Mouse (Mus musculus) induced T-regulatory cell, adult 2 months (primary cell): ENCODE results near the gene Vmn2r54.
"Not testable (repeated sequence)": the region's sequence is repeated elsewhere in the genome, so short reads cannot be mapped to it uniquely, and the experiment has no call there.

ENCODE experiments used
- DNase-seq: peaks from one replicate; pipeline ENCODE4 v3.0.0-alpha.2; 2012; ENCODE audit warnings: low read depth

The Vmn2r54 gene

DNA sequence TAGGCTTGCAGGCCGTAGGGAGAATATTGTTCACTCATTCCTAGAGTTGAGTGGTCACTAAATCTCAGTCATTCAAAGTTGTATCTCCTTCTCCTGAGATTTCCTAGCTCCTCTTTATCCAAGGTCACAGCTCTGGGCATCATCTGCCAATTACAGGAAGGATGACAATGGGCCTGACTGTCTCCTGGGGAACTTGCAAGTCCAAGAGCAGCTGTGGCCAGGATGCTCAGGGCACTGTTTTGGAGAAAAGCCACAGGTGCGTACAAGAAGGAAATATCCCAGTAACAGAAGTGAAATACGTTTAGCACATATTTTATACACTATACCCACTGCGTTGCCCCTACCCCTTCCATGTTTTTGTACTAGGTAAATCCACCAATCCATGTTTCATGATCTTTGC, at the start of gene Vmn2r54:
TSS of gene Vmn2r54 (minus strand) at position 101 of the 400 bp plus-strand sequence.
- DNase-seq = not testable (repeated sequence)

DNA sequence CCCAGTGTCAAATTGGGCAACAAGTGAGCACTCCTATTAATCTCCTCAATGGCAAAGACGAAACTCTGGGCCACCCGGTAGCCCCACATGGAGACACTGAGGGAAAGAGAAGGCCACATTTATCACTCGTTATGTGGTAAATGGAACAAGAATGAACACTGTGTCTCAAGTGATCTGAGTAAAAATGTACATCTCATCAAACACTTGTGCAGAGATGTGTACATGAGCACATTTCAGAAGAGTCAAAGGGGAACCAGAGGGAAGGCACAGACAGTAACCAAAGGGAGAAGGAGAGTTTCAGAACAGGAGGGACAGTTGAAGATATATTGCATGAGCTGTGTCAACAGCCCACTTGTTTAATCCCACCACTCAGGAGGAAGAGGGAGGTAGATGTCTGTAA, 44.8 kb upstream of the Vmn2r54 start, which contains the start of gene Vmn2r55:
TSS of gene Vmn2r55 (minus strand) at position 101 of the 400 bp plus-strand sequence.
- not testable (repeated sequence) for DNase-seq

DNA sequence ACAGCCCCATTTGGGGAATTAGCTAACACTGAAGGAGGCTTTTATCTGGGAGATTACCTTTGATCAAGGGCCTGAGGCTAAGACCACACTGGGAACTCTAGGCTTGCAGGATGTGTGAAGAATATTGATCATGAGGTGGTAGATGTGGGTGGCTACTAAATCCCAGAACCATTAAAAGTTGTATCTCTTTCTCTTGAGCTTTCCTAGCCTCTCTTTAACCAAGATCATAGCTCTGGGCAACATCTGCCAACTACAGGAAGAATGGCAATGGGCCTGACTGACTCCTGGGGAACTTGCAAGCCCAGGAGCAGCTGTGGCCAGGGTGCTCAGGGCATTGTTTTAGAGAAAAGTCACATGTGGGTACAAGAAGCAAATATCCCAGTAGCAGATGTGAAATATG, 31.4 kb downstream of the Vmn2r54 start, which contains the start of gene Vmn2r53:
TSS of gene Vmn2r53 (minus strand) at position 101 of the 400 bp plus-strand sequence.
- DNase-seq = no peak
